Mouse (Mus musculus) kidney, postnatal 25 days (tissue): Measurements from ENCODE around the gene Tgfb3.

ENCODE experiments used
- DNase-seq, 2 experiments: peaks; one replicate each; pipeline ENCODE4 v3.0.0; 2021; ENCODE audit warnings: mixed read lengths in 2 of 2

Tgfb3 gene

DNA sequence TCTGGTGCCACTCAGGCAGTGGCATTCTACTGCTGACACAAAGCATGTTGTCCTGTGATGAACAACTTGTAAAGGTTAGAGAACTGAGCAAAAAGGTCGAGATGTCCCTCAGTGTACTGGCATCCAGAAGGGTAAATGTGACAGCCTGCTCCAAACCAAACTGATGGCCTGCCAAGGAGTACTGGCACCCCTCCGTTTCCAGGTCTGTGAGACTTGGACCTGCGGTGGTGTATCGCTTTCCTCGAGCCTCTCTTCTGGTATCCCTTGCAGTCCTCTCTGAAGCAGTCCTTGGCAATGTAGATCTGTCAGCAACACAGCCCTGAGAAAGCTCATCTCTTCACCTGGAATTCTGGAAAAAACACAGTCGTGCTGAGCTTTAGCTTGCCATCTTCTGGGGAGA is 53.4 kb downstream of the Tgfb3 start:
- no peak for DNase-seq

DNA sequence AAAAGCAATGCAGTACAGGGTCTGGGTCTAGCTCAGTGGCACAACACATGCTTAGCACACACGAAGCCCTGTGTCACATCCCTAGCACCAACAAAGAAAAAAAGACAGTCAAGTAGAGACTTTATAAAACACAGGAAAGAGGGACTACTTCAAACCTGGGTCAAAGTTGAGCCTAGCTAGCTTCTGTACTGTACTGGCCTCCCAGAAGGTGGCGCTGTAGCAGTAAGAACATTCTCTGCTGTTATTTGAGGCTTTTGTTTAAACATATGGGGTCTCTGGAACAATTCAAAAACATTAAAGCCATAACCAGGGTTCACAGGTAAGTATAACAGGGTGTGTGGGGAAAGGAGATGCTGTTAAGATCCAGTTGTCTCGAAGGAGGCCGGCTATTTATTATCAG is 54.4 kb downstream of the Tgfb3 start:
- DNase-seq = peak in 1 of 2 experiments; percentile 50

DNA sequence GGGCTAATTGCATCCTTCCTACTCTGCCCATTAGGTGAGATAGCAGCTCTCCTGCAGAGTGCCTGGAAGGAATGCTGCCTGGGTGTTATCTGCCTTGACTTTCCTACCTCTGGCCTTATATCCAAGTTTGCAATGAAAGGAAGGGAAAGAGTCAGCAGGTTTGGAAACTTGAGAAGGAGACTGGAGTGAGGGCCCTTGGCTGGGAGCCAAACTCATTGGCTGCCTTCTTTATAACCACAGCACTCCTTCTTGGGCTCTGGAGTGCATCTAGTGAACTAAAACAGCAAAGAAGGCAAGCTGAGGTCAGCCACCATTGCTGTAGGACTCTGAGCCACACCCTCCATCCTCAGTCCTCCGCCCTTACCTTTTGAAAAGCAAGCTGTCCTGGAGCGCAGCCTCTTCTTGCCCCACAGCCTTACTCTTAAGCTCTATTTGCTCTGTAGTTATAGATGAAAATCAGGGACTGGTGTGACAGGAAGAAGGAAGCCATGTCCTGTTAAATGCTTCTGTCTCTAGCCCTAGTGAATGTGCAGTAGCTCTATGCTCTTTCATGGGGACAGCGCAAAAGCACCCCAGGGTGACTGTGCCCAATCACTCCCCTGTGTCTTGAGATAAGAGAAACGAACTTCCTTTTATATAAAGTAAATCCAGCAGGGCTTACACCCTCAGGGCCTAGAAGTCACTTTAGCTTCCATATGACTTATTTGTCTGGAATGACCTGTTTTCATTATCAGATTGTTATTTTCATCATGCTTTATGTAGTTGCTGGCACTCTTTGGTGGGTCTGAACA is 55.6 kb downstream of the Tgfb3 start:
- DNase-seq = peak; percentile 36 to 44

DNA sequence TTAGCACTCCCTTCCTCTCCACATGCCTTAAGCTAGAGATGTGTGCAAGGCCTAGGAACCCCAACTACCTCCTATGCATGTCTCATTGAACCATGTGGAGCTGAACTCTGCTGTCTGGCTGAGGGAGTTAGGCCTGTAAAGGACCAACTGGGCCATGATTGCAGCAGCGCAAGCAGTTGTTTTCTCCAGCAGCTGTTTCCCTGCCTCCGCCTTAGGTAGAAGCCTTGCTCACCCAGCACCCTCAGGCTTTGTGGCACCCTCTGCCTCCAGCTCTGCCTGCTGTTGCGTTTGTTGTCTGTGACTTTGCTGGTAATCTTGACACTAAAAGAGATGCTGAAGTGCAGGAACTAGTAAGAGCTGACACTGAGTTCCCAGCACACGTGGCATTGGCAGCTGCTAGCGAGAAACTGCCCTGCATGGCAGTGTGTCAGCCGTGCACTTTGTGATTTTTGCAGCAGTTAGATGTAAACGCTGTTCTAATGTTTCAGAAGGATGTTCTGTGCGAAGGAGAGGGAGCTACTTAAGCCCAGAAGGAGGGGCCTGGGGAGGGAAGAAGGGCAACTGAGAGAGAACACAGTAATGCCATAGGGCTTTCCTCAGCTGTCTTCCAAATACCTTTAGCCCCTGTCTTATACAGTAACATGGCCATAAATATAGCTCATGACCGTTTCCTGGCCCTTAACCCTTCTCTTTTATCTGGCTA is 56.4 kb downstream of the Tgfb3 start:
- DNase-seq = no peak

GRCm38 (mm10) chr12:86021583-86021982 is 57.3 kb downstream of the Tgfb3 start:
- no peak for DNase-seq

GRCm38 (mm10) chr12:86017360-86017759 is 61.5 kb downstream of the Tgfb3 start:
- DNase-seq = no peak

DNA sequence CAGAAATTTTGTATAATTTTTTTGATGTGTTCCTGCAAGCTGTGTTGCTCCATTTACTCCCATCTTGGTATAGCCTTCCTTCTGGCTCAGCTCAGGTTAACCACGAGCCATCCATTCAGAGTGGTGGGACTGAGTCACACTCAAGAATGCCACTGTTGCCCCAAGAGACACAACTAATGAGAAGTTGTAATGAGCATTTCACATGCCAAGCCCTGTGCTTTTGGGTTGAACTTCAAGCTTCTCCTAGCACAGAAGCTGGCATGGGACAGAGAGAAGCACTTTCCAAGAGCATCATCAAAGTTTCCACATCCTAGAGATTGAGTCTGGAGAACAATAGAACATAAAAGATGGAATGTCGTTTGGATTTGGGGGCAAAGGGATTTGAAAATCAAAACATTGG is 63.7 kb downstream of the Tgfb3 start:
- no peak for DNase-seq

DNA sequence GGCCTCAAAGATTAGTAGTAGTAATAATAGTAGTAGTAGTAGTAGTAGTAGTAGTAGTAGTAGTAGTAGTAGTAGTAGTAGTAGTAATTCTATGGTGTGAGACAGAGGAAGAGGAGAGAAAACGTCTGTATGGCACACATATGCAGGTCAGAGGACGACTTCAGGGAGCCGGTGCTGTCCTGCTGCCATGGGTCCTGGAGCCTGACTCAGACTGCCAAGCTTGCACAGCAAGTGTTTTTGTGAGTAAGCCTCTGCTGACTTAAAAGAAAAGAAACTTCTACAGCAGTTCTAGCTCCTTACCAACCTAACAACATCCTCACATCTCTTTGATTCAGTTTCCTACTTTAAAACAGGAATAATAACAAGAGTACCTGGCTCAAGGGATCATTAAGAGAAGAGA is 64.2 kb downstream of the Tgfb3 start:
- no peak for DNase-seq

DNA sequence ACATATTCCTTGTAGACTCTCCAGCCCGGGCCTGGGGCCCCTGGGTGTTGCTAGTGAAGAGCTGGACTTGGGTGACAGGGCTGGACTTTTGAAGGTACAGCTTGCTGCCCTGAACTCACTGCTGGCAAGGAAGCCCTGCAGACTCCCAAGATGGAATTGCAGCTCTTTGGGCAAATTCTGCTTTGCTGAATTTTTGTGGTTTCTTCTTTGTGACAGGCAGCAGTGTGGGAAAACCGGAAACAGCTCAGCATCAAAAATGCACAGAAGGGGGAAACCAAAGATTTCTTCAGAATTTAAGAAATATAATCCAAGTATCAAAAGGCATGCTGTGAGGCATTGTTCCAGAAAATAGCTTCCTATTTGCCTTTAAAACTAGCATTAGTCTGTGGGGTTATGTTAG is 64.7 kb downstream of the Tgfb3 start:
- no peak for DNase-seq

GRCm38 (mm10) chr12:86012195-86012594 is 66.6 kb downstream of the Tgfb3 start:
- DNase-seq = no peak

DNA sequence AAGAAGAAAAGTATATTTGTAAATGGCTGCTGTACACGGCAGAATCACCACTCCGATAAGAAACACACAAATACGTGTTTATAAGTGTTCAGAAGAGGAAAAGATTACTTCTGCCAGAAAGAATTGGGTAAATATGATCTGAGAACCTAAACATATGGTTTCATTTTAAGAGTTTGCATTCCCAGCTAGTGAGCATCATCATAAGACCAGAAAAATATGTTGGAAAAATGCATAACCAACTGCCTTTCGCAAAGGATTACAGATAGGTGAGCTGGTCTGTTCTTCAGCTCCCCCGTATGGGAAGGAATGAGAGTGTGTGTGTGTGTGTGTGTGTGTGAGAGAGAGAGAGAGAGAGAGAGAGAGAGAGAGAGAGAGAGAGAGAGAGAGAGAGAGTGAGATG is 68.2 kb downstream of the Tgfb3 start:
- no peak for DNase-seq

DNA sequence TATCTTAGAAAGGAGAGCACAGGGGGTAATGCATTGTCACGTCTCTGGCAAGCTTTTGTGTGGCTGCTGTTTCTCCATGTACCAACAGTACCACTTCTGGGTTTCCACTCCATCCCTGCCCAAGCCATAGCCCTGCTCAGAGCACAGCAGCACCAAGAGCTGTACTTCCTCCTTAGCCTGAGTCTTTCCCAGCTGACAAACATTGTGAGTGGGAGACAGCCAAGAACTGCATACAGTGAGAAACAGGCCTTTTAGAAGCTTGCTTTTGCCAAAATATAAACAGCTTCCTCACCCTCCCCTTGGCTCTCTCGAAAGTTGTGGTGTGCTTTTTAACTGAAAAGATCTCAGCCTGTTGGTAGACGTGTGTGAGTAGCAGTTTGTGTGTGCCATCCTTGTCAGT is 71.5 kb downstream of the Tgfb3 start:
- no peak for DNase-seq
